ENCODE assay signal across 23 mouse cellular contexts in genomic region chr9:31241208-31241699, GRCm38 (mm10). TPM values are rescaled to one million over a fixed set of nuclear protein-coding genes. Genes with fewer than 3 reads are reported as not detected.
DNase-seq lines count a peak whose midpoint lies in the region; ATAC-seq and TF ChIP-seq lines count a peak whose summit lies in the region.
"Had no signal": no experiment of that assay in that cellular context is flagged by ENCODE, and none has a peak within 500 bp of the region (broad histone marks: within the 10 kb centered on the region; RNA-seq: fewer than 3 reads in every experiment).

No protein-coding gene starts in this region.

- TF ChIP-seq EP300 in stomach, postnatal 0 days (optimal IDR thresholded peaks at IDR 0.05), result no peak

- H3K4me3 ChIP-seq in kidney, embryonic 15.5 days (replicated peaks), result no peak overlapping the region
- no peak overlapping the region for H3K4me3 ChIP-seq in lung, embryonic 16.5 days (ENCODE audit: low read length)
- H3K4me3 ChIP-seq in stomach, postnatal 0 days (ENCODE audit: low read depth, low read length), result no peak overlapping the region
- H3K4me3 ChIP-seq: embryonic facial prominence, embryonic 12.5 days; heart, embryonic 12.5 days; left cerebral cortex, adult 2 months; megakaryocyte, embryonic 14.5 days; neural tube, embryonic 12.5 days had no signal

- 0 out of 2 replicates have a peak, but pooled peaks cover 4% of the 10 kb centered on the region for H3K4me1 ChIP-seq in kidney, embryonic 15.5 days
- peaks cover under 1% of the 10 kb centered on the region for H3K4me1 ChIP-seq in lung, embryonic 16.5 days (replicated peaks; ENCODE audit: control insufficient read depth, insufficient read depth, low read length)
- H3K4me1 ChIP-seq in stomach, postnatal 0 days (replicated peaks; ENCODE audit: control insufficient read depth, insufficient read depth), result no peaks in the 10 kb centered on the region

- no peak for ATAC-seq in kidney, embryonic 15.5 days (replicated peaks; ENCODE audit: low FRiP score)
- no peak for ATAC-seq in lung, embryonic 16.5 days (ENCODE audit: low read depth)
- ATAC-seq in stomach, postnatal 0 days (ENCODE audit: low FRiP score, low TSS enrichment), result 0 out of 2 replicates have a peak, but pooled peaks have one; percentile 25
- ATAC-seq: forebrain, postnatal 0 days had no signal

- DNase-seq in kidney, postnatal 10 days, result no peak
- no peak for DNase-seq in lung, postnatal 4 days
- peak; percentile 42 for DNase-seq in adipocyte (ENCODE audit: low spot score)
- no peak for DNase-seq in stomach, postnatal 0 days (ENCODE audit: low spot score)
- no peak for DNase-seq in layer of hippocampus, adult 9-11 months
- DNase-seq: cerebellum, adult 18-20 months; cerebellum, postnatal 14 days; forebrain, postnatal 0 days; gastrocnemius, postnatal 14 days; heart, adult 18-20 months; heart, postnatal 10 days; kidney, adult 11 months; lung, postnatal 10 days; midbrain, embryonic 14.5 days; thymus, adult 2 months; thymus, postnatal 4 days had no signal

- H3K27me3 ChIP-seq in kidney, embryonic 15.5 days, result no peaks in the 10 kb centered on the region
- H3K27me3 ChIP-seq in lung, embryonic 16.5 days (ENCODE audit: control insufficient read depth, insufficient read depth, low read depth, low read length), result no peaks in the 10 kb centered on the region
- H3K27me3 ChIP-seq in stomach, postnatal 0 days (ENCODE audit: control insufficient read depth, insufficient read depth, low read length), result no peaks in the 10 kb centered on the region
- H3K27me3 ChIP-seq: embryonic facial prominence, embryonic 12.5 days; heart, embryonic 12.5 days; neural tube, embryonic 12.5 days had no signal

- no peak overlapping the region for H3K4me2 ChIP-seq in kidney, embryonic 15.5 days
- no peak overlapping the region for H3K4me2 ChIP-seq in lung, embryonic 16.5 days (ENCODE audit: low read depth, low read length)
- H3K4me2 ChIP-seq in stomach, postnatal 0 days (replicated peaks; ENCODE audit: low read depth), result no peak overlapping the region
- H3K4me2 ChIP-seq: embryonic facial prominence, embryonic 12.5 days; heart, embryonic 12.5 days; neural tube, embryonic 12.5 days had no signal

- no peak for TF ChIP-seq CTCF in stomach, postnatal 0 days (IDR thresholded peaks at IDR 0.05; ENCODE audit: low read depth)

- no peaks in the 10 kb centered on the region for H3K36me3 ChIP-seq in kidney, embryonic 15.5 days
- H3K36me3 ChIP-seq in lung, embryonic 16.5 days (ENCODE audit: control insufficient read depth, insufficient read depth, low read length), result no peaks in the 10 kb centered on the region
- H3K36me3 ChIP-seq in stomach, postnatal 0 days (ENCODE audit: control insufficient read depth, insufficient read depth, low read length), result no peaks in the 10 kb centered on the region
- H3K36me3 ChIP-seq: embryonic facial prominence, embryonic 12.5 days; heart, embryonic 12.5 days; neural tube, embryonic 12.5 days had no signal

- no peak overlapping the region for H3K9ac ChIP-seq in kidney, embryonic 15.5 days
- H3K9ac ChIP-seq in lung, embryonic 16.5 days (ENCODE audit: low read length), result no peak overlapping the region
- no peak overlapping the region for H3K9ac ChIP-seq in stomach, postnatal 0 days (ENCODE audit: low read length)
- H3K9ac ChIP-seq: embryonic facial prominence, embryonic 12.5 days; forebrain, postnatal 0 days; heart, embryonic 12.5 days; neural tube, embryonic 12.5 days had no signal

- H3K9me3 ChIP-seq in kidney, embryonic 15.5 days (replicated peaks), result no peaks in the 10 kb centered on the region
- no peaks in the 10 kb centered on the region for H3K9me3 ChIP-seq in lung, embryonic 16.5 days (ENCODE audit: control insufficient read depth, low read length)
- H3K9me3 ChIP-seq in stomach, postnatal 0 days (ENCODE audit: control insufficient read depth, low read length), result no peaks in the 10 kb centered on the region
- H3K9me3 ChIP-seq: embryonic facial prominence, embryonic 12.5 days; neural tube, embryonic 12.5 days had no signal

- 59% methylated on average over 7 of the region's 7 CpGs for WGBS in kidney, embryonic 15.5 days
- 68% methylated on average over 7 of the region's 7 CpGs for WGBS in lung, embryonic 16.5 days
- WGBS in stomach, postnatal 0 days, result 69% methylated on average over 7 of the region's 7 CpGs

- H3K27ac ChIP-seq in kidney, embryonic 15.5 days, result 0 out of 2 replicates have a peak overlapping the region, but pooled peaks have one; percentile 18
- H3K27ac ChIP-seq in lung, embryonic 16.5 days (ENCODE audit: low read length), result peak overlapping the region; percentile 63
- H3K27ac ChIP-seq in stomach, postnatal 0 days (replicated peaks), result 0 out of 2 replicates have a peak overlapping the region, but pooled peaks have one; percentile 2
- H3K27ac ChIP-seq: embryonic facial prominence, embryonic 12.5 days; left cerebral cortex, adult 2 months; neural tube, embryonic 12.5 days had no signal

RNA-seq across cellular contexts. Expression of gene Aplp2, which starts 29.6 kb away (rescaled TPM):
- 325 and 336 TPM in 2 replicates for polyA plus RNA-seq in kidney, embryonic 15.5 days (2015; fragmentation: Nextera tagmentation; extraction: Ambion mirVana)
- polyA plus RNA-seq in lung, embryonic 16.5 days (2015; fragmentation: Nextera tagmentation; extraction: Ambion mirVana), result 506 and 518 TPM in 2 replicates
- polyA plus RNA-seq in stomach, postnatal 0 days (2015; fragmentation: Nextera tagmentation; extraction: Ambion mirVana), result 187 and 200 TPM in 2 replicates

RNA-seq across cellular contexts. Expression of gene Prdm10, which starts 39.1 kb away (rescaled TPM):
- polyA plus RNA-seq in kidney, embryonic 15.5 days (2015; fragmentation: Nextera tagmentation; extraction: Ambion mirVana), result 4.9 and 5.4 TPM in 2 replicates
- 4.6 and 4.8 TPM in 2 replicates for polyA plus RNA-seq in lung, embryonic 16.5 days (2015; fragmentation: Nextera tagmentation; extraction: Ambion mirVana)
- 1.1 and 1.2 TPM in 2 replicates for polyA plus RNA-seq in stomach, postnatal 0 days (2015; fragmentation: Nextera tagmentation; extraction: Ambion mirVana)

Comparison
In these comparisons a context has a peak if more than half of its experiments do, and no peak if none do; other contexts are left out.
1. H3K27ac ChIP-seq: peak in every context shown above with its lines; median percentile 63 in lung, embryonic 16.5 days; 18 in kidney, embryonic 15.5 days; 2 in stomach, postnatal 0 days.